Mouse (Mus musculus): ENCODE measurements around the gene Chga. TPM values are rescaled to one million over a fixed set of nuclear protein-coding genes. Genes with fewer than 3 reads are reported as not detected.

The Chga gene
- polyA plus RNA-seq (2015; fragmentation: Nextera tagmentation; extraction: Ambion mirVana) = 0.38 and 12.0 TPM in 2 replicates

GRCm38 (mm10) chr12:102554721-102555516 lies at the start of gene Chga:
Chga (plus strand) TSS chr12:102554969.
- peak within 1 kb of the TSS; percentile 21; the same call in 1 of the 2 replicates for H3K4me3 ChIP-seq
- H3K36me3 ChIP-seq = no peaks in the 10 kb centered on the region
- H3K4me2 ChIP-seq = peak within 1 kb of the TSS; percentile 44
- H3K27ac ChIP-seq = no peak within 1 kb of the TSS
- 0 out of 2 replicates have a peak, but pooled peaks cover 4% of the 10 kb centered on the region for H3K4me1 ChIP-seq (replicated peaks)
- no peak within 1 kb of the TSS for H3K9ac ChIP-seq
- ATAC-seq (replicated peaks; ENCODE audit: insufficient number of reproducible peaks, insufficient read depth, low FRiP score, low read depth) = 0 out of 2 replicates have a peak, but pooled peaks have one; percentile 16
- no peaks in the 10 kb centered on the region for H3K9me3 ChIP-seq (replicated peaks)
- peaks cover 66% of the 10 kb centered on the region for H3K27me3 ChIP-seq
- 3% methylated on average over 48 of the region's 48 CpGs for WGBS

- no peak overlapping the region for H3K27ac ChIP-seq
- 0 out of 2 replicates have a peak, but pooled peaks cover 2% of the 10 kb centered on the region for H3K36me3 ChIP-seq
- H3K9me3 ChIP-seq (replicated peaks) = no peaks in the 10 kb centered on the region
- no peak overlapping the region for H3K4me2 ChIP-seq
- WGBS = 61% methylated on average over 9 of the region's 9 CpGs
- no peak for ATAC-seq (replicated peaks; ENCODE audit: insufficient number of reproducible peaks, insufficient read depth, low FRiP score, low read depth)
- no peaks in the 10 kb centered on the region for H3K27me3 ChIP-seq
- no peak overlapping the region for H3K9ac ChIP-seq
- no peak overlapping the region for H3K4me3 ChIP-seq
- peaks cover 7% of the 10 kb centered on the region; the same call in 1 of the 2 replicates for H3K4me1 ChIP-seq (replicated peaks)
Observed at GRCm38 (mm10) chr12:102505131-102505713, 49.5 kb upstream of the Chga start.

GRCm38 (mm10) chr12:102505949-102506348 lies 48.8 kb upstream of the Chga start:
- H3K4me3 ChIP-seq = no peak overlapping the region
- H3K27ac ChIP-seq = no peak overlapping the region
- H3K36me3 ChIP-seq = no peaks in the 10 kb centered on the region
- WGBS = 84% methylated on average over 7 of the region's 7 CpGs
- H3K27me3 ChIP-seq = no peaks in the 10 kb centered on the region
- no peaks in the 10 kb centered on the region for H3K9me3 ChIP-seq (replicated peaks)
- ATAC-seq (replicated peaks; ENCODE audit: insufficient number of reproducible peaks, insufficient read depth, low FRiP score, low read depth) = no peak
- peaks cover 7% of the 10 kb centered on the region; the same call in 1 of the 2 replicates for H3K4me1 ChIP-seq (replicated peaks)
- no peak overlapping the region for H3K4me2 ChIP-seq
- no peak overlapping the region for H3K9ac ChIP-seq

DNA sequence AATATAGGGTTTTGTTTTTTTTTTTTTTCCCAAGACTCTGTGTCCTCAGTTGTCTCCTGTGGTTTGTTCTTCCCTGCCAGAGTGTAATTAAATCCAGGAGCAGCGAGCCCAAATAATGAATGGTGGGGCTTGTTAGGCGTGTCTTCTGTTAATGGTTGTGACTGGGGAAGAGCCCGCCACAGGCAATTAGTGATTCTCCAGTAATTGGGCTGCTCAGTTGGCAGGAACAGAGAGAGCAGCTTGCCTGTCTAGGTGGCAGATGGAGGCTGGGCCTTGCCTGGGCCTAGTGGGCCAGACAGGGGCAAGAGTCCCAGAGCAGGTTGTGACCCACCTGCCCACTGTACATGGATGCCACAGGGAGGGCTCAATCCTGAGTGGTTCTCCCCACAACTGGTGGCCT lies 43.4 kb upstream of the Chga start:
- H3K4me1 ChIP-seq (replicated peaks) = no peaks in the 10 kb centered on the region
- no peak overlapping the region for H3K4me2 ChIP-seq
- H3K9ac ChIP-seq = no peak overlapping the region
- H3K36me3 ChIP-seq = no peaks in the 10 kb centered on the region
- WGBS = 63% methylated on average over 3 of the region's 3 CpGs
- no peak overlapping the region for H3K27ac ChIP-seq
- no peaks in the 10 kb centered on the region for H3K9me3 ChIP-seq (replicated peaks)
- H3K4me3 ChIP-seq = no peak overlapping the region
- no peaks in the 10 kb centered on the region for H3K27me3 ChIP-seq
- no peak for ATAC-seq (replicated peaks; ENCODE audit: insufficient number of reproducible peaks, insufficient read depth, low FRiP score, low read depth)

GRCm38 (mm10) chr12:102514151-102514550 lies 40.6 kb upstream of the Chga start:
- WGBS = 75% methylated on average over 6 of the region's 6 CpGs

DNA sequence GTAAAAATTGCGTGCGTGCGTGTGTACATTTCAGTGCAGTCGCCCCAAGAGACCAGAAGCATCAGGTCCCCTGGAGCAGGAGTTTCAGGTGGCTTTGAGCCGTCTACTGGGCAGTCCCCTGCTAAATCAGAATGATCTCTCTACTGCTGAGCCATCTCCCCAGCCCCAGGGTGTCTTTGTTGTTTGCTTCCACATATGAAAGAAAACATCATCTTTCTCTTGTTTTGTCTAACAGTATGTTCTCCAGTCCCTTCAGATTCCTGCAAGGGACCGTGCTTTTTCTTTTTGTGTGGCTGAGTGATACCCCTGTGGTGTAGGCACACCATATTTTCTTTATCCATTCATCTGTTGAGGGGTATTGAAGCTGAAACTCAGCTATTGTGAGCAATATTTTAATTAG lies 40.0 kb upstream of the Chga start:
- no peaks in the 10 kb centered on the region for H3K36me3 ChIP-seq
- no peak overlapping the region for H3K4me2 ChIP-seq
- 88% methylated on average over 6 of the region's 6 CpGs for WGBS
- no peaks in the 10 kb centered on the region for H3K4me1 ChIP-seq (replicated peaks)
- H3K4me3 ChIP-seq = no peak overlapping the region
- H3K27ac ChIP-seq = no peak overlapping the region
- no peak for ATAC-seq (replicated peaks; ENCODE audit: insufficient number of reproducible peaks, insufficient read depth, low FRiP score, low read depth)
- no peak overlapping the region for H3K9ac ChIP-seq
- no peaks in the 10 kb centered on the region for H3K9me3 ChIP-seq (replicated peaks)
- no peaks in the 10 kb centered on the region for H3K27me3 ChIP-seq

More at GRCm38 (mm10) chr12:102514151-102514550, 40.6 kb upstream of the Chga start:
- Histone ChIP-seq H3K4me2 (no peak overlapping the region), H3K27me3 (no peaks in the 10 kb centered on the region), H3K9me3 (replicated peaks) (no peaks in the 10 kb centered on the region), H3K27ac (no peak overlapping the region), H3K4me1 (replicated peaks) (no peaks in the 10 kb centered on the region), H3K9ac (no peak overlapping the region), H3K4me3 (no peak overlapping the region), H3K36me3 (no peaks in the 10 kb centered on the region)
- ATAC-seq (replicated peaks; ENCODE audit: insufficient number of reproducible peaks, insufficient read depth, low FRiP score, low read depth) = no peak

DNA sequence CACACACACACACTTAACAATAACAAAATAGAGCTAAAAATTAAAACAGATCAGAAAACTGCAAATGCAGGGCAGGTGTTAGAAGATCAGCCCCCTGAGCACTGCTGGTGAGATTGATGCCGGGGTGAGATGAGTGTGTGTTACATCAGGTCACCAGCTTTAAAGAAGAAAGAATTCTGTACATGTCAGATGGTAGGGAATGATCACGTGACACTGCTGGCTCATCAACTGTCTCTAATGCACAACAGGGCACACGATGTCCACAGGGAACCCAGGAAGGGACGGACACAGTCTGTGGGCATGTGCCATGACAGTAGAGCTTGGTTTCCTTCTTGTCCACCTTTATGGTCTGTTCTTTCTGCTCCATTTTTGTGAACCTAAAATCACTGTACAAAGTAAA lies 38.6 kb upstream of the Chga start:
- no peaks in the 10 kb centered on the region for H3K27me3 ChIP-seq
- H3K27ac ChIP-seq = no peak overlapping the region
- no peaks in the 10 kb centered on the region for H3K9me3 ChIP-seq (replicated peaks)
- no peak overlapping the region for H3K4me3 ChIP-seq
- WGBS = 77% methylated on average over 4 of the region's 4 CpGs
- H3K4me1 ChIP-seq (replicated peaks) = no peaks in the 10 kb centered on the region
- no peaks in the 10 kb centered on the region for H3K36me3 ChIP-seq
- ATAC-seq (replicated peaks; ENCODE audit: insufficient number of reproducible peaks, insufficient read depth, low FRiP score, low read depth) = no peak
- no peak overlapping the region for H3K4me2 ChIP-seq
- H3K9ac ChIP-seq = no peak overlapping the region

DNA sequence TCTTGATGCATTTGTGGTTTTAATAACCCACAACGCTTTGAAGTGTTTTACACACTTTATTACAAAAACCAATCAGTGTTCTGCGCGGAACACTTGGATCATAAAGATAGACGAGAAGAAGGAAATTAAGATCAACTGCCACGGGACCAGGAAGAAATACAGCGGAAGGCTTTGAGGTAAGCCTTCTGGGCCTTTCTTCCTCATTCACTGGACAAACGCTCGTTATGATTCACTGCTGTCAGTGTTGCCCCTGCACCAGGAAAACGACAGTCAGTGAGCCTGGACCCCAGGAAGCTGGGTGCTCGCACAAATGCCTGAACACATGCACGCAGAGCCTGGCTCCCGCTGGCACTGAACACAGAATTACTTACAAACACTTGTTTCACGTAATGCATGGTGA lies 37.1 kb upstream of the Chga start:
- H3K36me3 ChIP-seq = no peaks in the 10 kb centered on the region
- H3K9me3 ChIP-seq (replicated peaks) = no peaks in the 10 kb centered on the region
- peaks cover 10% of the 10 kb centered on the region; the same call in 1 of the 2 replicates for H3K4me1 ChIP-seq (replicated peaks)
- ATAC-seq (replicated peaks; ENCODE audit: insufficient number of reproducible peaks, insufficient read depth, low FRiP score, low read depth) = no peak
- H3K27me3 ChIP-seq = no peaks in the 10 kb centered on the region
- H3K4me2 ChIP-seq = no peak overlapping the region
- no peak overlapping the region for H3K9ac ChIP-seq
- 76% methylated on average over 13 of the region's 13 CpGs for WGBS
- no peak overlapping the region for H3K4me3 ChIP-seq
- no peak overlapping the region for H3K27ac ChIP-seq

GRCm38 (mm10) chr12:102519929-102520720 lies 34.6 kb upstream of the Chga start:
- Histone ChIP-seq H3K36me3 (no peaks in the 10 kb centered on the region), H3K9me3 (replicated peaks) (no peaks in the 10 kb centered on the region), H3K9ac (no peak overlapping the region), H3K4me2 (no peak overlapping the region), H3K27ac (no peak overlapping the region), H3K4me1 (replicated peaks) (peaks cover 10% of the 10 kb centered on the region; the same call in 1 of the 2 replicates), H3K4me3 (no peak overlapping the region), H3K27me3 (no peaks in the 10 kb centered on the region)
- no peak for ATAC-seq (replicated peaks; ENCODE audit: insufficient number of reproducible peaks, insufficient read depth, low FRiP score, low read depth)
- 80% methylated on average over 12 of the region's 12 CpGs for WGBS

DNA sequence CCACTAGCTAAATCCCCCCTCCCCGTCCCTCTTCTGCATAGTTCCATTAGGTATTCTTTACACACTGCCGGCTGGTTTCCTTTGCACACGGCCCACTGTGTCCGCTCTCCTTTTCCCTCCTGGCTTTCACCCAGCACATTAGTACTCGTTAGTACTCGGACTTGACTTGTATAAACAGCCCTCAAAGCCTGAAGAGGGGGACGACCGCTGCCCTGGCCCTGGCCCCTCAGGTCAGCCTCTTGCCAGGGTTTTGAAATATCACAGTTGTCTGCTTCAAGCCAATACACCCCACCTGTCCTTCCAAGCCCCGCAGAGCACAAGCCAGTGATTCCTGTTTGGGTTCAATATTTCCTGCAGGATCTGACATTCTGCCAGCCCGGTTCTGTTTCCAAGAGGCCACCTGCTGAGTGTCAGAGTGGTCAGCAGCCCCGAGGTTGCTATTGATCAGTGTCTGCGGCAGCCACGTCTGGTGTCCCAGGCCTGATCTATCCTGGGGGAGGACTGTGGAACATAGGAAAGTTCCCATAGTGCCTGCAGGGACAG lies 32.9 kb upstream of the Chga start:
- no peak overlapping the region for H3K9ac ChIP-seq
- no peaks in the 10 kb centered on the region for H3K9me3 ChIP-seq (replicated peaks)
- ATAC-seq (replicated peaks; ENCODE audit: insufficient number of reproducible peaks, insufficient read depth, low FRiP score, low read depth) = peak; percentile 67
- WGBS = 33% methylated on average over 13 of the region's 13 CpGs
- no peaks in the 10 kb centered on the region for H3K36me3 ChIP-seq
- no peak overlapping the region for H3K4me2 ChIP-seq
- no peaks in the 10 kb centered on the region for H3K27me3 ChIP-seq
- peaks cover 10% of the 10 kb centered on the region; the same call in 1 of the 2 replicates for H3K4me1 ChIP-seq (replicated peaks)
- no peak overlapping the region for H3K4me3 ChIP-seq
- H3K27ac ChIP-seq = peak overlapping the region; percentile 53; the same call in 1 of the 2 replicates

DNA sequence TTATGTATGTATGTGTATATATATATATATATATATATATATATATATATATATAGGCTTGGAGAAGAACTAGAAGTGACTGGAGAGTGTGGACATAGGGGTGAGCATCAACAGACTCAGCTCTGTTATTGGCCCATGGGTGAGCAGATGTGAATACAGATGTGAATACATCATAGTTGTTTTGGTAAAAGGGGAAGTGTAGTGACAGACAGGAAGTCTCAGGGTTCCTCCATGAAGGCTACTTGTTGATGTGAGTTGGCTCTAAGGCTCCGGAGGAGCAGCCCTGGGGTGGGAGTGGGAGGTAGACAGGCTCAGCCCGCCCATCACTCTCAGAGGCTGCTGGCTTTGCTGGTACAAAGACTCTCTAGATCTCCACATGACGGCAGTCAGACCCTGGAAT lies 30.6 kb upstream of the Chga start:
- Histone ChIP-seq H3K27me3 (no peaks in the 10 kb centered on the region), H3K36me3 (no peaks in the 10 kb centered on the region), H3K4me3 (no peak overlapping the region), H3K4me2 (no peak overlapping the region), H3K9ac (no peak overlapping the region), H3K4me1 (replicated peaks) (peaks cover 10% of the 10 kb centered on the region; the same call in 1 of the 2 replicates), H3K9me3 (replicated peaks) (no peaks in the 10 kb centered on the region), H3K27ac (no peak overlapping the region)
- ATAC-seq (replicated peaks; ENCODE audit: insufficient number of reproducible peaks, insufficient read depth, low FRiP score, low read depth) = no peak
- WGBS = 50% methylated on average over 3 of the region's 3 CpGs
